Mouse (Mus musculus) embryo, embryonic 11.5 days (tissue): Measurements from ENCODE around the gene Terb2.
"Not testable (repeated sequence)": the region's sequence is repeated elsewhere in the genome, so short reads cannot be mapped to it uniquely, and the experiment has no call there.

ENCODE experiments used
- DNase-seq: peaks from one replicate; pipeline ENCODE4 v3.0.0-alpha.2; 2012; ENCODE audit warnings: low read depth, low spot score

Terb2 gene

DNA sequence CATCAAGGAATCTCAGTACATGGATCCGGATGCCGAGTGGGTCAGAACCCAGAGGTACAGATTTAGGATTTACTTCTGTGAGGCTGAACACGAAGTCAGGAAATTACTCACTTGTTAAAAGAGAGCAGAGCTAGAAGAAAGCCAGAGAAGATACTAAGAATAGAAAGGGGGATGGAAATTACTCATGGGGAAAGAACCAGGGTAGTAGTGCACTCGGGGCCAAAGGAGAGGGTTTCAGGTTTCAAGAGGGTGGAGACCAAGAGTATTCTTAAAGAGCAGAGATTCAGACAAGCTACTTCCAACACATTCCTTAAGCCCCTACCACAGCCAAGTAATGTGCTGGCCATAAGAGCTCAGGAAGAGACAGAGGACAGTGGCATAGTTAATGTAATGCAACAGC lies 24.5 kb upstream of the Terb2 start:
- no peak for DNase-seq

DNA sequence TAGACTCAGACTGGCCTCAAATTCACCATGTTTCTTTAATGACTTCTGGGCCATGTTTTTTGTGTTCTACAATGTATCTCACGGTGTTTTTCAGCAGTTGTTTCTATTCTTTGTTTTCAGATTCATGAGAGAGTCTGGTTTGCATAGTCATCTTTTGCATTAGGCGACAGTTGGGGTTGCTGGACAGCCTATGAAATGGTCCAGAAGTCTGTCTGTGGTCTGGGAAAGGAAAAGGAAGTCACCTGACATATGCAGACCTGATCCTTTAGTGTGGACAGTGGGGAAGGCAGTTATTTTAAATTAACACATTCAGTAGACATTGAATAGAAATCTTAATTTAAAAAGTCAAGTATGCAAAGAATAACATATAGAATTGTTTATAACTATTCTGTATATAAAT lies 23.5 kb upstream of the Terb2 start:
- DNase-seq = no peak

DNA sequence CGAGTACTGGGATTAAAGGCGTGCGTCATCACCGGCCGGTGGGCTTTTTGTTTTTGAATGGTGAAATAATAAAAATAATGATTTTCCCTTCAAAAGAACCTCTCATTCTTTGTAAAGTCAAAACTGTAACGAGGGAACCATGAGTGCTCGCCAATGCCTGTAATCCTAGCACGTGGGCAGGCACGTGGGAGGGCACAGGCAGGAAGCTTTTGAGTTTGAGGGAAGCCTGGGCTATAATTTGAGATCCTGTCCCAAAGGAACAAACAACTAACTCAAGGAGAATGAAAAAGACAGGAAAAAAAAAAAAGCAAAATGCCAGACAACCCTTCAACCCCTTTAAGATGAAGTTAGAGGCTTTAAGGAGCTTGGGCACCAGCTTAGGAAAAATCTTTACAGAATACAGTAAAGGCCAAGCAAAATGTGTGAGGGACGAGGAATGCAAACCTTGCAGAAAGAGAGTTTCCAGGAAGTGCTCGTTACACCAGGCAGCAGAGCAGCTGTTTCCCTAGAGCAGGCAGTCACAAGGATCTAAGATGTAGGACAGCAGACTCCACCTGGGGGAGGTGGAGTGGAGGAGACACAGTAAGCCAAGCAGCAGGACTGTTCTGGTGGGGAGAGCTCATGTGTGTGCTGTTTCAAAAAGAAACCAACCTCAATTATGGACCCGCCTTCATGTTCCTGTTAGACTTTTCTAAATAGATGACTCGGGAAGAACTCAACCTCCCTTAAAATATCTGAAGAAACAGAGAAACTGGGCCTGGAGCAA lies 22.5 kb upstream of the Terb2 start:
- DNase-seq = no peak

DNA sequence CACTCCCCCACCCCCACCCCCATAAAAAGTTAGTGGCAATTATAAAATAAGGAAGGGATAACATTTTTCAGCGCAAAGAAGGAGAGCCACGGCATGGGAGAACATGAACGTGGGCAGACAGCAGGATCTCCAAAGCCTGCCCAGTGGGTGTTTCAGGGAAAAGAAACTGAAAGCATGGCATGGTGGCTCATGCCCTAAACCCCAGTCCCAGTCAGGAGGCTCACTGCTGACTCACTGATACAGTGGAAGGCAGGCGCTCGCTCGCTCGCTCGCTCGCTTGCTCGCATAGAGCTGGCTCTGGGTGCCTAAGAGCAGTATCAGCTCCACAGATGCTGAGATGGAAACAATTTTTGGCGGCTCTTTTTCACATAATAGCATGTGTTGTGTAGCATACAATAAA lies 21.8 kb upstream of the Terb2 start:
- DNase-seq = no peak

DNA sequence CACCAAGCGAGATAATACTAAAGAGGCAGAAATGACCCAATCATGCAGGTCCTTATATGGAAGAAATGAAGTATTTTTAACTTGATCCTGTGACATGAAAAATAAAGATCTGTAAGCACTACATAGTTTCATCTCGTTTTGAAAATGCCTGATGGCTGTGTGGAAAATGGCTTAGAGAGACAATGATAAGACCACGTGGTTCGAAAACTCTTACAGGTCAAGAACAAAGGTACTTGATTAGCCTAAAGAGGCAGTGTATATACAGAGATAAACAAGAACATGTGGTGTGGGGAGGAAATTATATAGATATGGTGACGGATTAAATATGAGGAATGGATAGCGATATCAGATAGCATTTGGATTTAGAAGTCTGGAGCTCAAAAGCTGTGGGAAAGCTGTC lies 14.8 kb upstream of the Terb2 start:
- DNase-seq = no peak

DNA sequence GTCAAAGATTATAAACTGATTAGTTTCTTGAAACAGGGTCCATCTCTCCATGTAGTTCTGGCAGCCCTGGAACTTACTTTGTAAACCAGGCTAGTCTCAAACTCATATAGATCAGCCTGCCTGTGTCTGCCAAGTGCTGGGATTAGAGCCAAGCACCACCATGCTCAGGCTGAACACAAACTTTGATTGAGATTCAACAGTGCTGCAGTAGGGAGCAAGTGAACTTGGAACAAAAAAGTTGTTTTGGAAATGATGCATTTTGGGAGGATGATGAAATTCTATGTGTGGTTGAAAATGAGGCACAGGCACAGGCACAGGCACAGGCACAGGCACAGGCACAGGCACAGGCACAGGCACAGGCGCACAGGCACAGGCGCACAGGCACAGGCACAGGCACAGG lies 13.9 kb upstream of the Terb2 start:
- DNase-seq = no peak

DNA sequence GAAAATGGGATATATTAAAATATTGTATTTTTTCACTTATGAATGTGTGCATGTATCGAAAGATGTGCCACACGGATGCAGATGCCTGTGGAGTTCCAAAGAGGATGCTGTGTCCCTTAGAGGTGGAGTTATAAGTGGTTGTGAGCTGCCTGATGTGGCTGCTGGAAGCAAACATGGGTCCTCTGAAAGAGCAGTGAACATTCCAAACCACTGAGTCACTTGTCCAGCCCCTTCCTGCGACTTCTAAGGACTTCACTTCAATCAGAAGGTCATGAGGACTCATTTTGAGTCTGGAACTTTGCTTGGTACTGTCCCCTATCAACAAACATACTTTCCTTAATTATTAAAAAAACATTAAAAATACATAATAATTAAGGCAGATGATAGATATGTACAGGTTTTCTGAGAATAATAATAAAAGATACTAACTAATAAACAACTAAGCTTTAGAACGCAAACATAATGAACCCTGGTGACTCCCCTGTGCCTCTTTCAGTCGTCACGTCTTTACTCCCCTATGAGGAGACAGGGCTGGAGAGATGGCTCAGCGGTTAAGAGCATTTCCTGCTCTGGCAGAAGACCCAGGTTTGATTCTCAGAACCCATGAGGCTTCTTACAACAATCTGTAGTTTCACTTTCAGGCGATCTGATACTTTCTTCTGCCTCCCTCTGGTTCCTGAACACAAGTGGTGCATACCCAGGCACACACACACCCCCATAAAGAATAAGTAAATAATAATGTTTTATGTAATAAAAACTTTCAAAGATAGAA lies 5.8 kb upstream of the Terb2 start:
- no peak for DNase-seq

DNA sequence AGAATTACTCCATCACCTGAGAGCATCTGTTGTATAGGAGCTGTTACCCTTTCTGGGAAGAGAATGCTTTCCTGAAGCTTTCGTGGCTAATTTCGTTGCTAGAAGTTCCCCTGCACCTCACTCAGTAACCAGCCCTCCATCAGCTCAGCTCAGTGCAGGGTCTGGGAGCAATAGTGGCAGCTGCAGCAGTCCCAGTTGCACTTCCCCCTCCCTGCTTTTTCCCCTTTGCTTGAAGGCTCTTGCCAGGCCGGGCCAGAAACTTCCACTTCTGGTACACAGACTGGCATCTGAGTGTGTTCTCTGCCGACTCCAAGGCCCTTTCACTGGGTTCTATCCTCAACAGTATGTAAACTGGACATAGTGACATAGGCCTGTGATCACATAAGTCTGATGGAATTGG lies 986 bp upstream of the Terb2 start:
- DNase-seq = no peak

DNA sequence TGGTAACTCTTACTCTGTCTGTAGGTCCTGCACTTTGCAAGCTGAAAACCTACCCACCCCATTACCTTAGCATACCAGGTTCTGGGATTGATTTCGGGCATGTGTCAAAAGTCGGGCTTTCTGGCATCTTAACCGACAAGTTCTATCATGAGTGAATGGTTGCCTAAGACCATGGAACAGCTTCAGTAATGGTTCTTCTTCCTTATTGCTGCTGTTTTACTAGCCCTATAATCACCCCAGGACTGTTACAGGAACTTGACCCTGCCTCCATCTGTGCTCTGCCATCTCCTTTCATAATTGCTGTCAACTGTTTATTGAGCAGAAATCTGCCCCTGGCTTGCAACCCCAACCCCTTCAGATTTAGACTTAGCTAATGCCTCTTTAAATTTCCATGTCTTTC lies 679 bp downstream of the Terb2 start:
- no peak for DNase-seq

DNA sequence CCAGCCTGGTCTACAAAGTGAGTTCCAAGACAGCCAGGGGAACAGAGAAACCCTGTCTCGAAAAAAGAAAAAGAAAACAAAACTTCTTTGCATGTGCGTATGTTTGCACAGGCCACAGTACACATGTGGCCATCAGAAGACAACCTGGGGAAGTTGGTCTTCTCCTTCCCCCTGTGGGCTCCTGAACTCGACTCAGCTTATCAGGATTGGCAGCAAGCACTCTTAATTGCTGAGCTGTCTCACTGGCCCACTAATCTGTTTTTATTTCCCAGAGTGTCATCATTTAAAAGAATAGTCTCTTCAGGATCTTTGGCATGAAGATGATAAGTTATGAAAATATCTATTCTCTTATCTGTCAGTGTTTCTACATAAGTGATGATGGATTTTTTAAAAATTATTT lies 5.8 kb downstream of the Terb2 start:
- no peak for DNase-seq

DNA sequence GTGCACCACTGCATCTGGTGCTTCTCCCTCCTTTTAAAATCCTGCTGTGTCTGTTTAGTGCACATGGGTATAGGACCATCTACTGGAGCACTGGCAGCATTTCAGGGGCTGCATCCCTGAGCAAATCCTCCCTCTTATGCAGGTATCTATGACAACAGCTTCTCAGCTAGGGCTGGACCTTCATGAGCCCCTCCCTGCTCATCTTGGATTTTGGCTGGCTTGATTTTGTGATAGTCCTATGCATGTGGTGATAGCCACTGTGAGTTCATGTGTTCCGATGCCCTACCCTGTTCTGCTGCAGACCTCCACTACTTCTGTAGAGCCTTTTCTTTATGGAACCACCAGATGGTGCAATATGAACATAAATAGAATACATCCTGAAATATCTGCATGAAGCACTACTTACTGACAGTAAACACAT lies 8.4 kb downstream of the Terb2 start:
- DNase-seq = peak; percentile 17

DNA sequence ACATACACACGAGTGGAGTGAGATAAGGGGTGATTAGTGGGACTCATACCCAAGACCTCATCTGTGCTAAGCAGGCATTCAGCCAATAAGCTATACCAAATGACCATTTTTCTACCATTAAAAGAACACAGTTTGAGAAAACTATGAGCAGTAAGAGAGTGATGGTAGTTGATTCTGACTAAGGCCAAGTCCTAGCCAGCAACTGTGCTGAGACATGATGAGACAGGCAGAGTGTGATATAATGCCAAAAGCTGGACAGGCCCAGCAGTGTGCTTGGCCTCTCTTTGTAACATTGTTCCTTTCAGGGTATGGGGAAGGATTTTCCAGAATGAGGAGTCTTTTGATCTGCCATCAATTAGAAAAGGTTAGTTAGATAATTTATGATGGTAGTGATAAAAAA lies 15.4 kb downstream of the Terb2 start:
- no peak for DNase-seq

DNA sequence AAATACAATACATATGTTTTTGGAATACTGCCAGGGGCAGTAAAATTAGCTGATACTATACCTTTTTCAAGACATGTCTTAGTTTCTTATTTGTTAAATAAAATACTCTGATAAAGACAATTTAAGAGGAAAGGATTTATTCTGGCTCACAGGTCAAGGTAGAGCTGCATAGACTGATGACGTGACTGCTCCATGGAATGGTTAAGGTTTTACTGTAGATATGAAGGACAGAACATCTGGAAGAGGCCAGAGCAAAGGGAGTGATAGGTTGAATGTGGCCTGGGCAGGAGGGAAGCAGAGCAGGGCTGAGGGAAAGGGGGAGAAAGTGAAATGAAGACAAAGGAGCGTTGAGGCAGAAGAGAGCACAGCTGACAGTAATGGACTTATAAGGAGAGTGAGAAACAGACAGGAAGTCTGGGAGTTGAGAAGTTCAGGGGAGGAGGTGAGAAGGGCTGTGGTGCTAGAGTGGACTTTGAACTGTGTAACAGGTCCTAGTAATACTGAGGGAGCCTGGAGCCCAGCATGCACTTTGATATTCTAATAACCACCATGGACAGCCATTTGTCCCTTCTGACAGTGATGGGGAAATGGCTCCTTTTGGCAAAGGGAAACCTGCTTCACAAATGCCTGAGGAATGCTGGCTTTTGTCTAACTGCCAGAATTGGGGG lies 20.5 kb downstream of the Terb2 start:
- DNase-seq = no peak

DNA sequence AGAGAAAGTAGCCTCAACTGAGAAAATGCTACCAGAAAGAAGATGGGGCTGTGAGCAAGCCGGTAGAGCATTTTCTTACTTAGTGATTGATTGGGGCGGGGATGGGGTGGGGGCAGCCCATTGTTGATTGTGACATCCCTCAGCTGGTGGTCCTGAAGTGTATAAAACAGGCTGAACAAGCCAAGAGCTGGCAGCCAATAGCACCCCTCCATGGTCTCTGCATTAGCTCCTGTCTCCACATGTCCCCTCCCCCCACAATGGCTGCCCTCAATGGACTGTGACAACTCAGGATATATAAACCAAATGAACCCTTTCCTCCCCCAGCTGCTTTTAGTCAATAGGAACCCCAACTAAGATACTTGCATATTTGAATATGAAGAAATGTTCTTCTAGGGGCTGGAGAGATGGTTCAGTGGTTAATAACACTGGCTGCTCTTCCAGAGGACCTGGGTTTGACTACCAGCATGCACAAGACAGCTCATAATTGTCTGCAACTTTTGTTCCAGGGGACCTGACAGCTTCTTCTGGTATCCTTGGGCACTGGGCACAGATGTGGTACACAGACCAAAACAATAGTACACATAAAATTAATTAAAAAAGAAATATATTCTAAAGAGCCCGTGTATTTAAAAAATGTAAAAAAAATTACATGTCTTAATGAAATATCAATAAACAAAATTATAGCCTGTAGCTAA lies 24.6 kb downstream of the Terb2 start:
- no peak for DNase-seq

DNA sequence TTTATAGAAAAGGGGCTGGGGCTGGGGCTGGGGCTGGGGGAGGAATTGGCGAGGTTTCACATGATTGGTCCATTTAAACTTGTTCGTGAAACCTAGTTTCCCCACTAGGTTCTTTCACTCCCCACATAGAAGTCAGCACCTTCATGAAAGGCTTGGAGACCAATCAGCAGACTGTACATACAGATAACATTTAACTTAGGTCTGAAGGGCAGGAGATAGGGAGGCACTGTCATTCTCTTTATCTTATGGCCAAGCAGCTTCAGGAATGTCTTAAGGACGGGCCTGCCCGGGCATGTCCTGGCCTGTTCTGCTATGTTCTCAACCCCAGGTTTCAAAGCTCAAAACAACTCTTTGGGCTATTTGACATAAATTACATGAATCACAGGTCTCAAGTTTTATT lies 31.0 kb downstream of the Terb2 start:
- DNase-seq = not testable (repeated sequence)

DNA sequence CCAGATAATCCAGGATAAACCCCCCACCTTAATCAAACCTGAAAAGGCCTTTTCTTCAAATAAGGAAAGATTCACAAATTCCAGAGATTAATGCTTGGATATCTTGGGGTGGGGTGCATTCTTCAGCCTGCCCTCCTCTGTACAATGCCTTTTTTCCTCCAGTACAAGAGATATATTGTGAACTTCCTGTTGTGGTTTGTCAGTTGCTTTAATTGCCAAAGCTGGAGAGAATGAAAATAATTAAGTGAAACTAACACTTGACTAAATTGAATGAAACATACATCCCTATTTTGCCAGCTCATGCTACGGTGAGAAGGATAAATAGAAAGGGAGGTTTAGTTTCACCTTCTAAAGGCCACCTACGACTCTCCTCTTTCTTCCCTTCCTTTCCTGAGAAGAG lies 32.2 kb downstream of the Terb2 start:
- DNase-seq = no peak

DNA sequence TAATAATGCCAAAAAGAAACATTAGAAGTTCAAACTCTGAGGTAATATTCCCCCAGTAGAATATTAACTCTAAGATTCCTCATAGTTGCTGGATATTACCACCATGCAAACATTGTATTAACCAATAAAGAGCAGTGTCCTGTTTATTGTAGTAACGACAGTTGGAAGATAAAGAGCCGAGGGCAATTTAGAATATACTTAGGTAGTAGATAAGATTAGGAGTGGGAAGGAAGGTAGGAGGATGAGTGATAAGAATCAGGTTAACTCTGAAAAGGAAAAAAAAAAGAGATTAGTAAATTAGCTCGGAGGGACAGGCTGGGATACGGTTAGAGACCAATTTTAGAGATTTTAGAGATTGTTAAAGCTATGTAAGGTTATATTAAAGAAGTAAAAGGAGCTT lies 35.3 kb downstream of the Terb2 start:
- no peak for DNase-seq

DNA sequence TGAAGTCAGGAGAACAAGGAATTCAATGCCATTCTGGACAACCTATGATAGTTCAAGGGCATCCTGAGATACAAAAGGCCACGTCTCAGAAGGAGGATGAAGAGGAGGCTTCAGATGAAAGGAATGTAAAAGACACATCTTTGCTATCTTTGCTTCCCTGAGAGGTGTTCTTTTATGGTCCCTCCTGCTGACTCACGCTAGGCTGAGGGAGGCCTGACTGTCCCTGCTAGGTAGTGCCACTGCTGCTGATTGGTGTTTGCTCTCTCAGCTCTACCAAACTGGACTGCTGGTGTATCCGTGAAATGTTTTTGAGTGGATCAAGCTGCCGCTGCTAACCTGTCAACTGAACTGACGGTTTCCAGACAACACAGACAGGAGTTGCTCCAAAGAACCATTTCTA lies 35.7 kb downstream of the Terb2 start:
- DNase-seq = no peak

DNA sequence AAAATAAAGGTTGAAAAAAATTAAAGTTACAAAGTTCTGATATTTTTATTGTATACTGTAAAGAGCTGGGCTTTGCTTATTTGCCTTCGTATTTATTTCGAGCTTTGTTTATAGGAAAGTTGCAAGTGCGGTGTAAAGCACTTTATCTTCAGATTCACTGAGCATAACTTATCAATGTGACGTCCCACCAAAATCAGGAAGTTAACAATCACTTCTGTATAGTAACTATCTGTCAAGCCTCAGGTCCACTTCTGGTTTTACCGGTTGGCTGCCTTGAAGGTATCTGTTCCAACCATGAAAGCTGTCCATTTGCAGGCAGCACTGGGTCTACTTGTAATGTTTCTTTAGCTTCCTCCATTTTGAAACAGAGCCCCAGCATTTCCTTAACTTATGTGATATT lies 36.2 kb downstream of the Terb2 start:
- DNase-seq = no peak

DNA sequence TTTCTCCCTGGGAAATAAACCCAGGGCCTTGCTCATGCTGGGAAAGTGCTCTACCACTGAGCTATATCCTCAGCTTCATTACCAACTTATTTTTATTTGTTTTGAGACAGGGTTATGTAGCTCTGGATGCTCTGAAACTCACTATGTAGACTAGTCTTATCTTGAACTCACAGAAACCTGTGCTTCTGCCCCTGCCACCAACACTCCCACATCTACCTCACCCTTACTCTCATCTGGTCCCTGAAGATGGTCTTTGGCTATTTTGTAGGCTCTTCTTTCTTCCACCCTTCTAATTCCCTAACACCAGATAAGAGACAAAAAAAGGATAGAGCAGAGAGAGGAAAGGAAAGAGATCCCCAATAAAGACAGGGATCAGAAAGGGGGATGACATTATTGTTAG lies 37.6 kb downstream of the Terb2 start:
- DNase-seq = no peak

DNA sequence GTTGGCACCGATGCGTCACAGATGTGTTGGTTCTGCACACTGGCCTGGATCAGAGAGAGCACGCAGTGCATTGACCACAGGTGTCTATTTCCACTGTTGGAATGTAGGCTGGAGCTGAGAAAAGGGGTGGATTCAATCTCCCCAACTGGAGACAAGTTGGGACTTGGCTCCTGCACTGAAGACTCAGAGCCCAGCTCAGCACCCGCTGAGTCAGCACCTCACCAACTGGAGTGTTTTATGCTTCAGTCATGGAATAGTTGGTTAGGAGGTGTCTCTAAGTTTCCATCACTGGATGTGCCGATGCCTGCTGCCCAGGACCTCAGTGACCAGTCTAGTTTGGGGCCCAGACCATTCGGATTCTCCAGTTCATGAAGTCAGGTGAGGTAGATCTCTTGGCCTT lies 44.3 kb downstream of the Terb2 start:
- no peak for DNase-seq

DNA sequence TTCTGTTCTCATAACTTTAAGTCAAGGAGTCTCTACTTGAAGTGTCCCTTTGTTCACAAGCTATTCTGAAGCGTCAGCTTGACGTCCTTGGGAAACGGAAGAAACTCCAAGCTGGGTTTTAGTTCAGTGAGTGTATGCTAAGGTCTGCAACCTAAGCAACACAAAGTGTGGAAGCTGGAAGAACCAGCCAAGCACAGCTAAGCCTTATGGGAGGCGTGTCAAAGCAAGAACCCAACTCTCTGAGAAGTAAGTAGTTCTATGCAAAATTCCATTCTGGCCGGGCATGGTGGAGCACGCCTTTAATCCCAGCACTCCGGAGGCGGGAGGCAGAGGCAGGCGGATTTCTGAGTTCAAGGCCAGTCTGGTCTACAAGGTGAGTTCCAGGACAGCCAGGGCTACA lies 45.5 kb downstream of the Terb2 start:
- no peak for DNase-seq
